Mouse (Mus musculus) adrenal gland, adult 8-10 months (tissue): Measurements from ENCODE around the gene Taf8. TPM values are rescaled to one million over a fixed set of nuclear protein-coding genes. Genes with fewer than 3 reads are reported as not detected.
A peak's percentile ranks its signal among the peaks of the same experiment; 100 is the strongest.
"Not testable (repeated sequence)": the region's sequence is repeated elsewhere in the genome, so short reads cannot be mapped to it uniquely, and the experiment has no call there.

Experiments
- DNase-seq: peaks from one replicate; pipeline ENCODE4 v3.0.0; 2022
- total RNA-seq, 4 experiments: library from RNA; stranded (reverse); gene quantifications; 2 replicates each; pipeline ENCODE4 v1.2.4; 2022

Taf8 gene
- total RNA-seq, 4 experiments from 2014 or later: 22.8 to 29.9 (median 25.9) TPM

- DNase-seq: no peak
These were observed 14.1 kb upstream of the Taf8 start for GRCm38 (mm10) chr17:47516232-47516631.

- DNase-seq: no peak
These were observed 13.2 kb upstream of the Taf8 start for GRCm38 (mm10) chr17:47515180-47515844.

GRCm38 (mm10) chr17:47512956-47513775 is 11.1 kb upstream of the Taf8 start:
- DNase-seq: no peak

GRCm38 (mm10) chr17:47511111-47512020 is 9.3 kb upstream of the Taf8 start:
- peak; percentile 98 for DNase-seq

- DNase-seq: no peak
These were observed 7.1 kb upstream of the Taf8 start for GRCm38 (mm10) chr17:47509031-47509705.

GRCm38 (mm10) chr17:47508012-47508608 is 6.0 kb upstream of the Taf8 start:
- peak; percentile 96 for DNase-seq

GRCm38 (mm10) chr17:47507523-47507922 is 5.4 kb upstream of the Taf8 start:
- no peak for DNase-seq

GRCm38 (mm10) chr17:47506697-47507096 is 4.6 kb upstream of the Taf8 start:
- DNase-seq: no peak

GRCm38 (mm10) chr17:47506042-47506441 is 4.0 kb upstream of the Taf8 start:
- DNase-seq: no peak

- no peak for DNase-seq
These were observed 3.5 kb upstream of the Taf8 start for GRCm38 (mm10) chr17:47505566-47505965.

GRCm38 (mm10) chr17:47504941-47505346 is 2.9 kb upstream of the Taf8 start, which contains the start of gene Ccnd3:
Gene Ccnd3, plus strand, starts transcription at chr17:47505051.
- peak; percentile 71 for DNase-seq

- DNase-seq: no peak
These were observed 2.1 kb upstream of the Taf8 start for GRCm38 (mm10) chr17:47504228-47504627.

GRCm38 (mm10) chr17:47503689-47504088 is 1.6 kb upstream of the Taf8 start:
- DNase-seq: no peak

- DNase-seq: not testable (repeated sequence)
These were observed 584 bp upstream of the Taf8 start for GRCm38 (mm10) chr17:47502707-47503045.

GRCm38 (mm10) chr17:47501531-47501930 is 561 bp downstream of the Taf8 start:
- DNase-seq: no peak

GRCm38 (mm10) chr17:47494132-47494531 is 8.0 kb downstream of the Taf8 start:
- no peak for DNase-seq

- no peak for DNase-seq
These were observed 8.4 kb downstream of the Taf8 start for GRCm38 (mm10) chr17:47493653-47494052.

GRCm38 (mm10) chr17:47492731-47493130 is 9.4 kb downstream of the Taf8 start:
- DNase-seq: no peak

- no peak for DNase-seq
These were observed 11.3 kb downstream of the Taf8 start for GRCm38 (mm10) chr17:47490791-47491190.

GRCm38 (mm10) chr17:47485791-47486190 is 16.3 kb downstream of the Taf8 start:
- DNase-seq: no peak

GRCm38 (mm10) chr17:47484993-47485392 is 17.1 kb downstream of the Taf8 start:
- no peak for DNase-seq
